Mouse (Mus musculus) small intestine, adult 2 months (tissue): Measurements from ENCODE around the gene Rnft2. TPM values are rescaled to one million over a fixed set of nuclear protein-coding genes. Genes with fewer than 3 reads are reported as not detected.

Source experiments
- H3K27ac ChIP-seq: fragments of 200-500 bp; 2 replicates; pipeline ENCODE4 v1.5.1; 2012; ENCODE audit warnings: low read depth, low read length, control low read depth, inconsistent platforms; ENCODE audit not compliant: insufficient read depth
- H3K27me3 ChIP-seq: fragments of 200-500 bp; 2 replicates; pipeline ENCODE4 v1.6.1; 2012; ENCODE audit warnings: mild to moderate bottlenecking, moderate library complexity, low read length, inconsistent platforms; ENCODE audit not compliant: control insufficient read depth, insufficient read depth
- H3K36me3 ChIP-seq: fragments of 200-500 bp; 2 replicates; pipeline ENCODE4 v1.6.1; 2012; ENCODE audit warnings: mild to moderate bottlenecking, low read length, control low read depth, inconsistent platforms; ENCODE audit not compliant: control insufficient read depth, insufficient read depth
- H3K4me1 ChIP-seq: fragments of 200-500 bp; 2 replicates; pipeline ENCODE4 v1.6.1; 2012; ENCODE audit warnings: low read length, inconsistent platforms, mixed read lengths; ENCODE audit not compliant: control insufficient read depth, insufficient read depth, insufficient read length
- H3K4me3 ChIP-seq: fragments of 200-500 bp; 2 replicates; pipeline ENCODE4 v1.5.1; 2012; ENCODE audit warnings: low read depth, mild to moderate bottlenecking, control low read depth, inconsistent platforms, low read length, moderate library complexity
- CTCF ChIP-seq: fragments of 200-500 bp; IDR thresholded peaks from 2 replicates; pipeline ENCODE4 v1.5.1; 2012; ENCODE audit warnings: low read depth, mild to moderate bottlenecking, control low read depth, inconsistent platforms, low read length, moderate library complexity, mixed read lengths; ENCODE audit not compliant: insufficient replicate concordance, insufficient read length; ENCODE audit errors: extremely low read depth
- POLR2A ChIP-seq: fragments of 200-500 bp; IDR thresholded peaks from 2 replicates; pipeline ENCODE4 v1.6.1; 2012; ENCODE audit warnings: low read depth, mild to moderate bottlenecking, control low read depth, inconsistent platforms, low read length, moderate library complexity
- WGBS: fragments of 180-500 bp; shearing (Covaris S2); methylation state at CpG from one replicate; pipeline ENCODE4 v1.1.7; 2018; 5-methylcytosine and 5-hydroxymethylcytosine counted together
- polyA plus RNA-seq: library from polyadenylated mRNA; depleted of rRNA; stranded (reverse); fragments of >200 nt; gene quantifications from 2 replicates; pipeline ENCODE4 v1.2.3, GENCODE M21; 2012

The Rnft2 gene
- polyA plus RNA-seq, 1 experiment, result 0.98 TPM

GRCm38 (mm10) chr5:118253551-118253950 is 8.6 kb upstream of the Rnft2 start:
- WGBS, result 85% methylated on average over 3 of the region's 3 CpGs
- H3K36me3 ChIP-seq, result peaks cover 13% of the 10 kb centered on the region
- no peaks in the 10 kb centered on the region for H3K27me3 ChIP-seq
- H3K4me3 ChIP-seq, result no peak overlapping the region
- no peak overlapping the region for H3K27ac ChIP-seq
- H3K4me1 ChIP-seq, result no peaks in the 10 kb centered on the region
- TF ChIP-seq CTCF, result no peak
- TF ChIP-seq POLR2A, result no peak

GRCm38 (mm10) chr5:118250987-118251386 is 6.1 kb upstream of the Rnft2 start:
- WGBS, result 82% methylated on average over 7 of the region's 7 CpGs
- Histone ChIP-seq H3K36me3 (no peaks in the 10 kb centered on the region), H3K4me3 (no peak overlapping the region), H3K27ac (no peak overlapping the region), H3K27me3 (no peaks in the 10 kb centered on the region), H3K4me1 (0 out of 2 replicates have a peak, but pooled peaks cover under 1% of the 10 kb centered on the region)
- no peak for TF ChIP-seq CTCF
- TF ChIP-seq POLR2A, result no peak

- H3K27ac ChIP-seq, result no peak overlapping the region
- no peak overlapping the region for H3K4me3 ChIP-seq
- no peaks in the 10 kb centered on the region for H3K36me3 ChIP-seq
- 86% methylated on average over 8 of the region's 8 CpGs for WGBS
- TF ChIP-seq POLR2A, result no peak
- TF ChIP-seq CTCF, result no peak
- no peaks in the 10 kb centered on the region for H3K27me3 ChIP-seq
- H3K4me1 ChIP-seq, result peaks cover 2% of the 10 kb centered on the region
Observed at GRCm38 (mm10) chr5:118247378-118247777, 2.5 kb upstream of the Rnft2 start.

GRCm38 (mm10) chr5:118245606-118246308 is 841 bp upstream of the Rnft2 start:
- no peaks in the 10 kb centered on the region for H3K36me3 ChIP-seq
- peaks cover 2% of the 10 kb centered on the region for H3K4me1 ChIP-seq
- no peaks in the 10 kb centered on the region for H3K27me3 ChIP-seq
- 2% methylated on average over 15 of the region's 15 CpGs for whole genome bisulfite sequencing
- H3K27ac ChIP-seq, result peak overlapping the region; percentile 29; the same call in 1 of the 2 replicates
- peak overlapping the region; percentile 84 for H3K4me3 ChIP-seq
- TF ChIP-seq CTCF, result no peak
- TF ChIP-seq POLR2A, result no peak

- H3K27me3 ChIP-seq, result no peaks in the 10 kb centered on the region
- no peaks in the 10 kb centered on the region for H3K4me1 ChIP-seq
- no peak overlapping the region for H3K27ac ChIP-seq
- no peak for TF ChIP-seq CTCF
- TF ChIP-seq POLR2A, result no peak
- H3K4me3 ChIP-seq, result no peak overlapping the region
- 87% methylated on average over 12 of the region's 12 CpGs for WGBS
- H3K36me3 ChIP-seq, result no peaks in the 10 kb centered on the region
Observed at GRCm38 (mm10) chr5:118239671-118240070, 5.2 kb downstream of the Rnft2 start.

GRCm38 (mm10) chr5:118236891-118237290 is 8.0 kb downstream of the Rnft2 start:
- Histone ChIP-seq H3K36me3 (no peaks in the 10 kb centered on the region), H3K27ac (no peak overlapping the region), H3K4me3 (no peak overlapping the region), H3K27me3 (no peaks in the 10 kb centered on the region), H3K4me1 (no peaks in the 10 kb centered on the region)
- 82% methylated on average over 12 of the region's 12 CpGs for WGBS
- no peak for TF ChIP-seq CTCF
- no peak for TF ChIP-seq POLR2A

- H3K36me3 ChIP-seq, result no peaks in the 10 kb centered on the region
- no peak overlapping the region for H3K4me3 ChIP-seq
- TF ChIP-seq CTCF (no peak), POLR2A (no peak)
- no peaks in the 10 kb centered on the region for H3K27me3 ChIP-seq
- 90% methylated on average over 13 of the region's 13 CpGs for WGBS
- no peaks in the 10 kb centered on the region for H3K4me1 ChIP-seq
- no peak overlapping the region for H3K27ac ChIP-seq
Observed at GRCm38 (mm10) chr5:118230071-118230611, 14.8 kb downstream of the Rnft2 start.
